ENCODE assay signal across 7 mouse cellular contexts in the genomic region with DNA sequence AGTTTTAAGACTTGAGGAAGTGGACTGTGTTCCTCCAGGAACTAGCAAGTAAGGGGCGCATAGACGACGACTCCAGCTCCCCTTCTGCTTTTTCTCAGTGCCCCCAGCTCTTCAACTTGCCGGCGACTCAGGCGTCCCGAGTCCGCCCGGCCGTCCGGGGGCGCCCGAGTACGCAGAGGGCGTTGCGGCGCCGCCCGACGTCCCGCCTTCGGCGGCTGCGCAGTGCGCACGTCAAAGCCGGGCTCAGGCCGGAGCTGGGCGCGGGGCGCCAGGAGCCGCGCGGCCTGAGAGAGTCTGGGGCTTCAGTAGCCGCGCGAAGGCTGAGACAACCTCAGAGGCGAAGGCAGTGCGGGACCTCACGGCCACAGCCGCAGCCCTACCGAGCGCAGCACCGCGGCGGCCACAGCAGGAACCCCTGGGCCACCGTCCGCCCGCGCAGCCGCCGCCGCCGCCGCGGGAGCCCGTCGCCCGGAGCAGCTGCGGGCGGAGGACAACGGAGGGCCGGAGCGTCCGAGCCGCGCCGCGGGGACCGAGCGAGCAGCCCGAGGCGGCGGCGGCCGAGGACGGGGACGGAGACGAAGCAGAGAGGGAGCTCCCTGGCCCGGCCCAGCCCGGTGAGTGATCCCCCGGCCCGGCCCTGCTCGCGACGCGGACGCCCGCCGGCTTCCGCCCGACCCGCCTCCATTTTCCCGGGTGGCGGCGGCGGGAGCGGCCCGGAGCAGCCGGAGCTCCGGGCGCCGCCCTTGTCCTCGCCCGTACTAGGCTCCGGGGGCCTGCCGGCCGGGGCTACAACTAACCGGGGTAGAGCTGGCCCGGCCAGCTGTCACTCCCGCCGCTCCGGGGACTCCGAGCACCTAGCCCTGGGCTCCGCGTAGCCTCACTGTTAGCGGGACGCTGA. TPM values are rescaled to one million over a fixed set of nuclear protein-coding genes. Genes with fewer than 3 reads are reported as not detected.
DNase-seq lines count a peak whose midpoint lies in the region; ATAC-seq and TF ChIP-seq lines count a peak whose summit lies in the region.

A gene (plus strand): TSS at position 234 of the 898 bp plus-strand sequence.

- peak within 1 kb of the TSS; percentile 97 for H3K9ac ChIP-seq in embryonic facial prominence, embryonic 12.5 days
- H3K9ac ChIP-seq in limb, embryonic 12.5 days (replicated peaks) = peak within 1 kb of the TSS; percentile 96
- peak within 1 kb of the TSS; percentile 95 for H3K9ac ChIP-seq in midbrain, embryonic 15.5 days

- WGBS in embryonic facial prominence, embryonic 12.5 days = under 1% methylated on average over 90 of the region's 118 CpGs
- under 1% methylated on average over 112 of the region's 118 CpGs for WGBS in kidney, adult 2 months
- WGBS in limb, embryonic 12.5 days = under 1% methylated on average over 106 of the region's 118 CpGs
- under 1% methylated on average over 114 of the region's 118 CpGs for WGBS in midbrain, embryonic 15.5 days
- under 1% methylated on average over 110 of the region's 118 CpGs for WGBS in spleen, adult 2 months

- peaks cover 3% of the 10 kb centered on the region; the same call in 1 of the 2 replicates for H3K4me1 ChIP-seq in embryonic facial prominence, embryonic 12.5 days
- H3K4me1 ChIP-seq in kidney, adult 2 months (ENCODE audit: control insufficient read depth, insufficient read depth, low read length) = peaks cover 13% of the 10 kb centered on the region
- peaks cover 11% of the 10 kb centered on the region; the same call in 1 of the 2 replicates for H3K4me1 ChIP-seq in limb, embryonic 12.5 days (replicated peaks)
- H3K4me1 ChIP-seq in midbrain, embryonic 15.5 days = peaks cover 26% of the 10 kb centered on the region
- H3K4me1 ChIP-seq in spleen, adult 2 months (ENCODE audit: control insufficient read depth, insufficient read depth, insufficient read length) = peaks cover 3% of the 10 kb centered on the region; the same call in 1 of the 2 replicates

- H3K9me3 ChIP-seq in embryonic facial prominence, embryonic 12.5 days = no peaks in the 10 kb centered on the region
- H3K9me3 ChIP-seq in limb, embryonic 12.5 days = no peaks in the 10 kb centered on the region
- no peaks in the 10 kb centered on the region for H3K9me3 ChIP-seq in midbrain, embryonic 15.5 days

- peak within 1 kb of the TSS; percentile 94 for H3K27ac ChIP-seq in embryonic facial prominence, embryonic 12.5 days
- peak within 1 kb of the TSS; percentile 98 for H3K27ac ChIP-seq in kidney, adult 2 months (ENCODE audit: insufficient read depth, low read depth, low read length)
- H3K27ac ChIP-seq in limb, embryonic 12.5 days = peak within 1 kb of the TSS; percentile 95
- peak within 1 kb of the TSS; percentile 95 for H3K27ac ChIP-seq in midbrain, embryonic 15.5 days
- peak within 1 kb of the TSS; percentile 95 for H3K27ac ChIP-seq in spleen, adult 2 months (ENCODE audit: insufficient read depth, low read length)

- peak within 1 kb of the TSS; percentile 97 for H3K4me3 ChIP-seq in embryonic facial prominence, embryonic 12.5 days
- peak within 1 kb of the TSS; percentile 99 for H3K4me3 ChIP-seq in kidney, adult 2 months (ENCODE audit: insufficient read depth, low read depth, low read length)
- H3K4me3 ChIP-seq in limb, embryonic 12.5 days (replicated peaks) = peak within 1 kb of the TSS; percentile 96
- peak within 1 kb of the TSS; percentile 81 for H3K4me3 ChIP-seq in midbrain, embryonic 15.5 days
- peak within 1 kb of the TSS; percentile 100 for H3K4me3 ChIP-seq in spleen, adult 2 months (ENCODE audit: extremely low read depth, insufficient read depth, insufficient read length)

- no peaks in the 10 kb centered on the region for H3K27me3 ChIP-seq in embryonic facial prominence, embryonic 12.5 days
- H3K27me3 ChIP-seq in kidney, adult 2 months (replicated peaks; ENCODE audit: control insufficient read depth, insufficient read depth, low read length) = no peaks in the 10 kb centered on the region
- H3K27me3 ChIP-seq in limb, embryonic 12.5 days = no peaks in the 10 kb centered on the region; the same call in 1 of the 2 replicates
- no peaks in the 10 kb centered on the region for H3K27me3 ChIP-seq in midbrain, embryonic 15.5 days (replicated peaks)
- no peaks in the 10 kb centered on the region for H3K27me3 ChIP-seq in spleen, adult 2 months (ENCODE audit: control insufficient read depth, insufficient read depth, low read length)

- H3K4me2 ChIP-seq in embryonic facial prominence, embryonic 12.5 days (replicated peaks) = peak within 1 kb of the TSS; percentile 75
- peak within 1 kb of the TSS; percentile 75 for H3K4me2 ChIP-seq in limb, embryonic 12.5 days
- peak within 1 kb of the TSS; percentile 62 for H3K4me2 ChIP-seq in midbrain, embryonic 15.5 days

- ATAC-seq in embryonic facial prominence, embryonic 12.5 days (ENCODE audit: insufficient number of reproducible peaks, insufficient read depth, low FRiP score, low TSS enrichment) = peak; percentile 94
- ATAC-seq in limb, embryonic 12.5 days (ENCODE audit: insufficient number of reproducible peaks, insufficient read depth, low FRiP score, low TSS enrichment, low read depth) = peak; percentile 91
- ATAC-seq in midbrain, embryonic 15.5 days (replicated peaks) = peak; percentile 96

- TF ChIP-seq POLR2A in kidney, adult 2 months (IDR thresholded peaks at IDR 0.05; ENCODE audit: low read depth, low read length) = peak; percentile 56
- peak; percentile 83 for TF ChIP-seq POLR2A in spleen, adult 2 months (IDR thresholded peaks at IDR 0.05; ENCODE audit: low read depth, low read length)

- peak; percentile 92 for DNase-seq in adrenal gland, postnatal 25 days
- DNase-seq in heart, adult 18-20 months = peak; percentile 91 to 92
- peak; percentile 91 for DNase-seq in kidney, adult 2 months
- peak; percentile 77 to 89 for DNase-seq in spleen, adult 2 months (ENCODE audit: low read depth in 1 of 2, low spot score in 2 of 2)

- no peaks in the 10 kb centered on the region for H3K36me3 ChIP-seq in embryonic facial prominence, embryonic 12.5 days
- H3K36me3 ChIP-seq in kidney, adult 2 months (ENCODE audit: control insufficient read depth, insufficient read depth, low read length) = no peaks in the 10 kb centered on the region
- peaks cover 15% of the 10 kb centered on the region; the same call in 1 of the 2 replicates for H3K36me3 ChIP-seq in limb, embryonic 12.5 days
- 0 out of 2 replicates have a peak, but pooled peaks cover 2% of the 10 kb centered on the region for H3K36me3 ChIP-seq in midbrain, embryonic 15.5 days (replicated peaks)
- H3K36me3 ChIP-seq in spleen, adult 2 months (ENCODE audit: control insufficient read depth, insufficient read depth, low read length) = no peaks in the 10 kb centered on the region

- TF ChIP-seq CTCF in kidney, adult 2 months (conservative IDR thresholded peaks at IDR 0.05; ENCODE audit: insufficient read depth, insufficient read length, low read depth, low read length) = peak; percentile 51
- TF ChIP-seq CTCF in spleen, adult 2 months (IDR thresholded peaks at IDR 0.05; ENCODE audit: extremely low read depth, insufficient read depth, insufficient read length, insufficient replicate concordance) = peak; percentile 62; the same call in 1 of the 2 replicates

RNA-seq across cellular contexts. Expression of the gene that starts here (rescaled TPM):
- 113 and 114 TPM in 2 replicates for total RNA-seq in adrenal gland, postnatal 25 days (2021)
- 44.9 and 48.7 TPM in 2 replicates for polyA plus RNA-seq in embryonic facial prominence, embryonic 12.5 days (2016; fragmentation: Nextera tagmentation; extraction: Ambion mirVana)
- total RNA-seq in heart, adult 18-20 months (2021) = 100 to 1,000 TPM; 118 to 119 TPM
- polyA plus RNA-seq in kidney, adult 2 months (2012; rRNA removed) = 38.1 and 41.8 TPM in 2 replicates
- polyA plus RNA-seq in limb, embryonic 12.5 days (2016; fragmentation: Nextera tagmentation; extraction: Ambion mirVana) = 42.5 and 46.3 TPM in 2 replicates
- polyA plus RNA-seq in midbrain, embryonic 15.5 days (2015; fragmentation: Nextera tagmentation; extraction: Ambion mirVana) = 53.1 and 54.5 TPM in 2 replicates
- 24.1 and 25.0 TPM in 2 replicates for polyA plus RNA-seq in spleen, adult 2 months (2012; rRNA removed)

Comparison
In these comparisons a context has a peak if more than half of its experiments do, and no peak if none do; other contexts are left out.
1. Peak in every context shown above with its lines: DNase-seq, ATAC-seq, H3K4me3 ChIP-seq and H3K27ac ChIP-seq.